Mouse (Mus musculus): ENCODE results near the gene Rab3a. TPM values are rescaled to one million over a fixed set of nuclear protein-coding genes. Genes with fewer than 3 reads are reported as not detected.

Gene Rab3a
- total RNA-seq, 2 experiments from 2014 or later, result 36.8 to 37.3 TPM

DNA sequence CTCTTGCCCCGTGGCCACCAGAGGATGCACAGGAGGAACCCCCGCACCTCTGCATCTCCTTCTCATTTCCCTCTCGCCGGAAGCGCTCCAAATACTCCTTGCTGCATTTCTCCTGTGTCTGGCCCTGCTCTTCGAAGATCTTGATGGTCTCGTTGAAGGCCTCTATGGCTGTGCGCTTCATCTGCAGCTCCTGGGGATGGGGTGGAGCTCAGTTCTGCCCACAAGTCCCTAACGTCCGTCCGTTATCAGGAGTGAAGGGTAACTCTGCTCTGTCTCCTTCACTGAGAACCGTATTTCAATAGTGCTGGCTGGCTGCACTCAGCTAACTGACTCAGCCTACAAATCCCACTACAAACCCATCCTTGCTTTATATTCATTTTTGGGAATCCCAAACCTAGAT, 15.4 kb downstream of the Rab3a start:
- intact Hi-C loops (cut with DNase I), result loop anchor here (5.0 kb wide), 1 partner anchor 72 kb away; no protein-coding TSS in a partner anchor
- no peak for DNase-seq

DNA sequence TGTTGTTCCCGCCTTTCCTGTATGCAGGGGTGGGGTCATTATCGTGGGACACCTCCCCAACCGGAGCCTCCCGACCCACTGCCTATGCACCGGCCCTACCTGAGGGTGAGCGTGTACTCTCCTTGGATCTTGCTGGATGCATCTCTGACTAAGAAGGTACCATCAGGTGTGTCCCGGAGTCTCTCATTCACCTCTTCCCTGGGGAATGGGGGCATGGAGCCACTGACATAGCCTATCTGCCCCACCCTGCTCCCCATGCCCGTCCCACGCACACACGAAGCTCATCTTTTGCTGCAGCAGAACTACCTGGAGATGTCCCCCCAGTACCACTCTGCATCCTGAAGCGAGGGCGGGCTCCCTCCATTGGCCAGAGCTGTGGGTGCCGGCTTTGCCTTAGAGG, 16.3 kb downstream of the Rab3a start:
- DNase-seq, result no peak
- intact Hi-C loops (cut with DNase I), result loop anchor here (5.0 kb wide), 1 partner anchor 72 kb away; no protein-coding TSS in a partner anchor

DNA sequence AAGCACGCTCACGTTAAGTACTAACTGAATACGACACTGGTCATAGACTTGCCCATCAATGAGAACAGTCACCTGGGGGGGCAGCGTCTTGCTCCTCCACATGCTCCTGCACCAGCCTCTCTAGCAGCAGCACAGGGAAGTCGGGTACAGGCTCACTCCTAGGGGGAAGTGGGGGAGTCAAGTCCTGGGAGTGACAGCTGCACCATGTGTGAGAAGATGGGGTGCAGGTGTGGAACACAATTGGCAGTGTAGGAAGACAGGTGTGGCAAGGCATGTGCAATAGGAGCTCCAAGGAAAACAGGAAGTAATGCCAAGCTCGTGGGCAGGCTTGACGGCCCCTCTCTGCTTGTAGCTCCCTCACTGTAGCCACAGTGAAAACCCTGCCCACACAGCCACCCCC, 16.7 kb downstream of the Rab3a start:
- DNase-seq, result no peak
- intact Hi-C loops (cut with DNase I), result loop anchor here (5.0 kb wide), 1 partner anchor 71 kb away; no protein-coding TSS in a partner anchor

DNA sequence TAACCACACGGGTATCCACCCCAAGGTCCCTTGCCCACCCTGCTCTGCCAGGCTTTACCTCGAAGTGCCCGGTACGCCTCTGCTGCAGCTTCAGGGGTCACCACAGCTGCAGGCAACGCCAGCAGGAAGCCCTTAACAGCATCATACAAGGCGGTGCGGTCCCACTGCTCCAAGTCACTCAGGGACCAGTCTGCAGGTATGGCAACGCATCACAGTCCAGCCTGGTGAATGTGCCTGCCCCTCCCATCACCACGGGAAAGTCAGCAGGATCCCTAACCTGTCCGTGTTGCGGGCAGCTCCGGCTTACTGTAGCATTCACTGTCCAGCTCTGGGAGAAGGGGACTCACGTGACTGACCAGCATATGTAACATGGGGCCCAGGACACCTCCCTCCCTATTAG, 17.6 kb downstream of the Rab3a start:
- intact Hi-C loops (cut with DNase I), result loop anchor here (5.0 kb wide), 1 partner anchor 70 kb away; no protein-coding TSS in a partner anchor
- DNase-seq, result no peak

DNA sequence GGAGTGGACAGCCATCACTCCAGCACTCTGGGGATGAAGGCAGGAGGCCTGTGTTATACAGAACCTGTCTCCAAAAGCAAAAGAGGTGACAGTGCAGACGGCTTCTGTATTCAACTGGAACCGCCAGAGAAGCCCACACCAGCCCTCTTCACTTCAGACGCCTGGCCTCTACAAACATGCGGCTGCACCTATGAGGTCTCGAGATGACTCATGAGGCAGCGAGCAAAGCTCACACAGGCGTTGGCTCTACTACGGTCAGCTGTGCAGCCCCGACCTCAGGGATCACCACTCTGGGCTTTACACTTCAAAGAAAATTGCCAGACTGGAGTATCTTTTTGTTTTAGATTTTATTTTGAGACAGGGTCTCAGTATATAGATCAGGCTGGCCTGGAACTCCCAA, 18.4 kb downstream of the Rab3a start:
- DNase-seq, result no peak
- intact Hi-C loops (cut with DNase I), result loop anchor here (5.0 kb wide), 1 partner anchor 69 kb away; no protein-coding TSS in a partner anchor

DNA sequence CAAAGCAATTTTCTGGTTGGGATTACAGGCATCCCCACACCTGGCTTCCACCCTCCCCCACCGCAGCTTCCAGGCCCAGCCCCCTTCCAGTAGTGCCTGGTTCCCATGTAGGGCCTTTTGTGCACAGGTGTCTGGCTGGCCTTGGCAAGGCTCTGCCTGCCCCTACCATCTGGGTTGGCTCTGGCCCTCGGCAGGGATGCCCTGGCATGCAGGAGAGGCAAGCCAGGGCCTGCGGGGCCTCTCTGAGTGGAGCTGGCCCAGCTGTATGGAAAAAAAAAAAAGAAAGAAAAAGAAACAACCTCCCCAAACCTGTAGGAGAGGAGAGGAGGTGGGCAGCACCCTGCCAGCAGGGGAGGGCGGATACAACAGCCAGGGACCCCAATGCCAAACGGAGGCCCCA, 18.9 kb downstream of the Rab3a start:
- DNase-seq, result no peak
- intact Hi-C loops (cut with DNase I), result loop anchor here (5.0 kb wide), 1 partner anchor 69 kb away; no protein-coding TSS in a partner anchor

DNA sequence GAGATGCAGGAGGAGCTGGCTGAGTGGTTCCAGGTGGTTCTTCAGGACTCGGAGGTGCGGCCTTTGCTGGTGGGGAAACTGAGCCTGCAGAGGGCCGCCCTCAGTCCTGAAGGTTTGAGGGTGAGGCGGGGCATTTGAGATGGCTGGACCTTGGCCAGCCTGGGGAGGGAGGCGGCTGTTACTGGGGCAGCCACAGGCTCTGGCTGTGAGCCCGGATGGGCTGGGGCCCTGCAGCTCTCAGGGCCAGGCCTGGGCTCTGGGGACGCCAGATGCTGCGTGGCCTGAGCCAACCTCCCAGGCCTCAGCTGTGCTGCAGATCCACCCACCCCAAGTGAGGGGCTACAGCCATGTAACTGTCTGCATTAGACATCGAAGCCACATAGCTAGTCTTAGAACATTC, 19.4 kb downstream of the Rab3a start:
- intact Hi-C loops (cut with DNase I), result loop anchor here (5.0 kb wide), 1 partner anchor 68 kb away; no protein-coding TSS in a partner anchor
- DNase-seq, result peak; percentile 87 to 90

DNA sequence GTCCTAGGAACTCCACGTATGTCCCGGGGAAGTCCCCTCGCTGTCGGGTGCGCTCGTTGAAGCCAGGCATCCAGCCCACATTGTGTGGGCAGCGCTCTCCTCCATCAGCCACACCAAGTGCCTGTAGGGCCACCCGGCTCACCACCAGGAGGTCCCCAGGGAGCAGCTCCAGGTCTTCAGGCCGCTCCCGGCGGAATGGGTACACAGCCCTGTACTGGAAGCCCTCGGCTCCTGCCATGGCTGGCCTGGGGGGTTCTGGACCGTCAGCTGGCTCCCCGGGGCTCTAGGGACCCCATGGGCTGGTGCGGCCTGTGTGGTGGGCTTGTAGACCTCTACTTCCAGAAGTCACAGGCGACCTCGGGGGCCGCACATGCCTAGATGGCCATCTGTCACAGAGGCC, 20.3 kb downstream of the Rab3a start:
- intact Hi-C loops (cut with DNase I), result loop anchor here (5.0 kb wide), 1 partner anchor 68 kb away; no protein-coding TSS in a partner anchor
- no peak for DNase-seq

DNA sequence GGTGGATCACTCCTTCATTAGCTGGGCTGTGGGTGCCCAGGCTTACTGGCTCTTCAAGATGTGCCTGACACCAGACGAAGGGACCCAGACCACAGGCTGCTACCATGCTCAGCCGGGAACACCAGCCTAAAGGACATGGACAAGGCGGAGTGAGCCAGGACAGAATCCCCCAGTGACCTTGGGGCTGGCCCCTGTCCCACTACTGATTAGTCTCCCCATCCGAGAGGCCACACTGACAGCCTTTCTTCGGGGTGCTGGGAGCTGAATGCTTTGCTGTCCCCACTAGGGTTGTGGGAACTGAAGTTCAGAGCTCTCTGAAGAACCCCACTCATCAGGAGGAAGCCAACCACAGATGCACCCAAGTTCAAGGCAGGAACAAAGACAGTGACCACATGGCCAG, 20.7 kb downstream of the Rab3a start:
- intact Hi-C loops (cut with DNase I), result no loop called here
- DNase-seq, result no peak

DNA sequence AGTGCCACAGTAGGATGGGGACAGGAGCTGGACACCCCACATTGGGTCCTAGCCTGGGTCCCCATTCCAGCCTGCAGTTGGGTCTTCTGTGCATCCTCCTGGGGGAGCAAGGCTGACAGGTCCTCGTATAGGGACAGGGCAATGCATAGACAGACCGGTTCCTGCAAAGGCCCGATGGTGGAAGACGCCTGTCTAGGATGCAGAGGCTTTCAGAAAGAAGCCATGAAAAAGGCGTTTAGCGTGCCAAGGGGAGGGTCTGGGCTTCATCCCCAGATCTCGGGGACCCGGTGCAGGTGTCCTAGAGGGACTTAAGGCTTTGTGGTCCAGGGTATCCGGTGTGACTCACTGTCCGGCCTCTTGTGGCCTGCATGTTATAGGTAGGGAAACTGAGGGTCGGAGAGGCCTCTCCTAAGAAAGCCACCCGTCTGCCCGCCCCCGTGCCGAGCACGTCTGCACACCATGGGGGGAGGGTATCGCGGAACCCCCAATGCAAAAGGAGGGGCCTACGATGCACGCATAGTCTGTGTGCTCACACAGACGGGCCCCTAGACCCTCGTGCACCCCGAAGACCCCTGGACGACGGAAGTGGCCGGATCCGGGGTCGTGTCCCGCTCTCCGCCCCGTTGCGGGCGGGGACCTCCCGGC, 21.5 kb downstream of the Rab3a start:
- intact Hi-C loops (cut with DNase I), result no loop called here
- no peak for DNase-seq

DNA sequence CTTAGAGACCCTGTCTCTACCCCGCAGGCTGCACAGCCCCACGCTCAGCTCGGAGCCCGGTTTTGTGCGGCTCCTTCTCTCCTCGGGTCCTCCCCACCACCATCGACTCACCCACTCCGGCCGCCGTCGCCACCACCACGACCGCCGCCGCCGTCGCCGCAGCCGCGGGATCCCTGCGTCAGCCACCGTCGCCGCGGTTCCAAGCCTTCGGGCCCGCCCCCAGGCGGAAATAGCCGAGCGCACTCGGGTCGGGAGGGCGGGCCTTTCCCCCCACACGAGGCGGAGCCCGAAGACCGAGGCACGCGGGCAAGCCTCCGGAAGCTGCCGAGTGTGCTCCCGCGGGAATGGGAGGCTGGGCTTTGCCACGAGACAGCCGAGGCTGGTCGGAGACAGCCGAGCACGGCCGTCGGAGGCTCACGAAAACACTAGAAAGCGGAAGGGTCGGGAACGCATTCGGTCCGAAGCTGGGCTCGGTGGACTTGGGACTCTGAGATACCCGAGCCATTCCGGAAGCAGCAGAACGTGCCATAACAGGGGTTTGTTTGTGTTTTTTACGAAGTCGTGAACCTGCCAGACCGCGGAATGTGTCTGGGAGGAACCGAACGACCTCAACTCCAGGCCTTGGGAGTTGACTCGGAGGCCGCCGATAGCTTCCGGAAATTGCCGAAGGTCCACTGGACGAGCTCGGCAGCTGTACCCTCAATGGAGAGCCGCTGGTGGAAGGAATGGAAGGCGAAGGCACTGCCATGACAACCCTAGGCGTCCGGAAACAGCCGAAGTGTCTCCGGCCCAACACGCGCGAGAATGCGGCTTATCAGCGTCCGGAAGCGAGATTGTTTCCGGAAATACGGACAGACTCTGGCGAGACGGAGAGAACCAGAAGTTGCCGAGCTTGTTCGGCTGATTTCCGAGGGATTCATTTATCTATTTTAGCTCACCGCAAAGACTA, 22.3 kb downstream of the Rab3a start, which contains the start of gene Pik3r2:
TSS of gene Pik3r2 (minus strand) at position 218 of the 949 bp plus-strand sequence.
- intact Hi-C loops (cut with DNase I), result no loop called here

DNA sequence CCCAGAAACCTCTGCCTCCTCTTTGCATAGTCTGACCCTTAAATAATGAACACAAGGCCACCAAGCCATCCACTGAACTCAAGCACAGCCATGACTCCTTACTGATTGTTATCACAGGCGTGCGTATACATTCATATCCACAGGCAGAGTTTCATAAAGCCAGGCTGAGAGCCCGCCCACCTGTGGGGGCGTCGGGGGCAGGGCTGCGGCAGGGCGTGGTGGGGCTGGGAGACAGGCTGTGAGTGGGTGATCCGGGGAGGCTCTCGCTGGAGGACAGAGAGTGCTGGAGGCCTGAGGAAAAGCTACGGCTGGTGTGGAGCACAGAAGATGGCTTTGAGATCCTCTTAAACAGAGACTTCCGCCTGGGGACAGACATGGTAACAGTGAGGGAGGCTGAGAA, 25.6 kb downstream of the Rab3a start:
- intact Hi-C loops (cut with DNase I), result no loop called here
- no peak for DNase-seq

More for the DNA sequence above, 22.3 kb downstream of the Rab3a start, which contains the start of gene Pik3r2:
- DNase-seq, result peak; percentile 98

DNA sequence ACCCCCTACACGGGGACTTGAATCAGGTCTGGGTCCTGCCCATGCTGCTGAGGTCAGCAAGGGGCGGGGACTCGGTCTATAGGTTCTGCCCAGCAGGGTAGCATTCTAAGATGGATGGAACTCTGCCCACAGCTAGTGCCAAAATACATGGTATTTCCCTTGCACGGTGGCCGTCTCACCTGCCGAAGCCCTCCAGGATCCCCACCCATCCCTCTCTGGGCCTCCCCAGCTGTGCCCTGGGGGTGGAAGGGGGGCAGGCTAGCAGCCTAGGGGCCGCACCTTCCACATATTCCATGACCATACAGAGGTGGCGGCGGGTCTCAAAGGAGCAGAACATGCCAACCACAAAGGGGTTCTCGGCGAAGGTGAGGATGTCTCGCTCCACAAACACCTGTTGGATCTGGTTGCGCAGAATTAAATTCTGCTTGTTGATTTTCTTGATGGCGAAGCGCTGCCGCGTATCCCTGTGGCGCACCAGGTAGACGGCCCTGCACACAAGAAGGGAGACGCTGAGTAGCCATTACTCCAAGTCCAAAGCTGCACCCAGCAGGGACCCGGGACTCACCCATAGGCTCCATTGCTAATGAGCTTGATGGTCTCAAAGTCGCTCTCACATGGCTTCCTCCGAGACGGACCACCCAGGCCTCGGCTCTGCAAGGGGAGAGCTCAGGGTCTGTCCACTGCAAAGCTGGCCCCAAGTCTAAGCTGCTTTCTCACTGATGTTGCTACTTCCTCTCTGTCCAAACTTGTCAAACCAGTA, 32.0 kb downstream of the Rab3a start:
- intact Hi-C loops (cut with DNase I), result no loop called here
- no peak for DNase-seq

DNA sequence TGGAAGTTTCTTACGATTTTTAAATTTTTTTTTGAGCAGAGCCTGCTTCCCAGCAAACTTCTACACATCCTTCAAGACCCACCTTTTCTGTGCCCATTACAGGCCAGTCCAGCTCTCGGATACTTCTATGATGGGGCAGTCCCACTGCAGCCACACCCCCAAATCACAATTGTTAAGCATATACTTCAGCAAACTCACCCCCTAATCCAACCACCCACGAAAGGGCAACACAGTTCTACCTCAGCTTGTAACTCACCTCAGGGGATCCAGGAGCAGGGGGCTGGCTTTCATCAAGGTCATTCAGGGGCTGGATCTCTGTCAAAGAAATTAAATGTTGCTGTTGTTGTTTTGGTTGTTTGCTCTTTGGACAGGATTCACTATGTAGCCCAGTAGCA, 32.6 kb downstream of the Rab3a start:
- no peak for DNase-seq

DNA sequence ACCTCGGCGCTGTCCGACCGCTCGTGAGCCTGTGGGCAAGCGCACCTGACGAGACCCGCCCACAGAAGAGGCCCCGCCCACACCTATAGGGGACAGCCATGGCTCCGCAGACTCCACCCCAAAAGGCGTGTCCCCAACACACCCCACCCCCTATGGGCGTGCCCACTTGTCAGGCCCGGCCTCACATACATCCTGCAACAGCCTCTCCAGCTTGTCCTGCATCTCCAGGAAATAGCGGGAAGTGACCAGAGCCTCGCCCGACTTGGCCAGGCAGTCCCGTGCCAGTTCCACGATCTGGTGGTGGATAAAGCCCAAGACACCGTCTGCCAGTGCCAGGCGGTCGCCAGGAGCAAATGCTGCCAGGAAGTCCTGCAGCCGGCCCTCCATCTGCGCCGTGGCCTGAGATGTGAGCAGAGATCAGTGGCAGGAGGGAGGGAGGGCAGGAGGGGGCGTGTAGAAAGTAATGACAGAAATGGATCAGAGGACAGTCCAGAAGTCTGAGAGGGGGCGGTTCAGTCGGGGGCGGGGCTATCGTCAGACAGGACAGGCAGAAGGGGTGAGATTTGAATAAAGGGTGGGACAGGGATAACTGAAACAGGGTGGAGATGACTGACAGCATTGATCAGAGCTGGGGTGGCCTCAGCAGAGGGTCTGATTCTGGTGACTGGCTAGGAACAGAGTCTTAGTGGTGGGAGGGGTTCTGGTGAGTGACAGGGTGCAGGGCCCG, 33.6 kb downstream of the Rab3a start:
- intact Hi-C loops (cut with DNase I), result no loop called here
- no peak for DNase-seq

More for the DNA sequence above, 32.6 kb downstream of the Rab3a start:
- intact Hi-C loops (cut with DNase I), result no loop called here

DNA sequence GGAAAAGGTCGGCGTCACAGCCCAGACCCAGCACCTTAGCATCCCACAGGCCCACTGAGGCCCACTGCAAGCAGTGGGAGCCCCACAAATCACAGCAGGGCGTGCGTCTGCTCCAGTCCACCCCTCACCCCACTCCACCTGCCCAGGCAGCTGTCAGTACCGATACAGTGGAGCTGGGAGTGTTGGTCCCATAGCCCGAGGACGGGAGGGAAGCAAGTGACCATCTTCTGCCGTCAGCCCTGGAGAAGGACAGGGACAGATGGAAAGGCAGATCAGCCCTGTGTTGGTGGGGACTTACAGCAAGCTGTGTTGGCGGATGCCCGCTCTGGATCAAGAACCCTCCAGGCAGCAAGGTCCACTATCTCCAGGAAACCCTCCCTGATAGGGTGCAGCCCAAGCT, 34.6 kb downstream of the Rab3a start:
- no peak for DNase-seq
- intact Hi-C loops (cut with DNase I), result no loop called here

DNA sequence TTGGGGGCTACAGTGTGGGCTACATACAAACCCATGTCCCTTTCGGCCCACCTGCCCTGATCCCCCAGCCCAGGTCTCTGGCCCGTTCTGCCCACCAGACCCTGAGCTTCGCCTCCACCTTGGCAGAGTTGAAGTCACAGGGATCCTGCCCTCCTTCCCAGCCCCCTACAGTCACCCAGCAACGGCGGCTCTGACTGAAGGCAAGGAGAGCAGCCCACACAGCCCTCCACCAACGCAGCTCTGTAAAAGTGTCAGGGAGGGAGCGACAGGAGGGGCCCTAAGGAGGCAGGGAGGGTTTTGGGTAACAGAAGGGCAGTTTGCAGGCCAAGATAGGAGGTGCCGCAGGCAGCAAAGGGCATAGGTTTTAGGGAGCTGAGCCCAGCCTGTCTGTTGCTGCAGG, 36.4 kb downstream of the Rab3a start:
- no peak for DNase-seq
- intact Hi-C loops (cut with DNase I), result loop anchor here (10.0 kb wide), 1 partner anchor 684 kb away; no protein-coding TSS in a partner anchor

DNA sequence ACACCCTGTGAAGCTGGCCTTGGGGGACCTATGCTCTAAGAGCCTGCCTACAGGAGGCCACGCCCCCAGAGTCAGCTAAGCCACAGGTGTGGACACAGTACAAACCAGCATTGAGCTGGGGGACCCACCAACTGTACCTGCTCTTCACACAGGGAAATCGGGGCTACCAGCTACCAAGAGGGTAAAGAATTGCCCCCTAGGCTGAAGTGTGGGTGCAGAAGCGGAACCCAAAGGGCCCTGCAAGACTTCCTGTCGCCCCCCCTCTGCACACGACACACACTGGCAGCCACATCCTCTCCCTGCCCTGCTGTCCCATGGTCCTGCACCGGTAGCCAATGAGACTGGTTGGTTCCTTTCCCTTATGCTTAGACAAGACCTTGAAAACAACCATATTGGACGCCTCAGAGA, 36.8 kb downstream of the Rab3a start:
- DNase-seq, result no peak
- intact Hi-C loops (cut with DNase I), result loop anchor here (10.0 kb wide), 1 partner anchor 684 kb away; no protein-coding TSS in a partner anchor

DNA sequence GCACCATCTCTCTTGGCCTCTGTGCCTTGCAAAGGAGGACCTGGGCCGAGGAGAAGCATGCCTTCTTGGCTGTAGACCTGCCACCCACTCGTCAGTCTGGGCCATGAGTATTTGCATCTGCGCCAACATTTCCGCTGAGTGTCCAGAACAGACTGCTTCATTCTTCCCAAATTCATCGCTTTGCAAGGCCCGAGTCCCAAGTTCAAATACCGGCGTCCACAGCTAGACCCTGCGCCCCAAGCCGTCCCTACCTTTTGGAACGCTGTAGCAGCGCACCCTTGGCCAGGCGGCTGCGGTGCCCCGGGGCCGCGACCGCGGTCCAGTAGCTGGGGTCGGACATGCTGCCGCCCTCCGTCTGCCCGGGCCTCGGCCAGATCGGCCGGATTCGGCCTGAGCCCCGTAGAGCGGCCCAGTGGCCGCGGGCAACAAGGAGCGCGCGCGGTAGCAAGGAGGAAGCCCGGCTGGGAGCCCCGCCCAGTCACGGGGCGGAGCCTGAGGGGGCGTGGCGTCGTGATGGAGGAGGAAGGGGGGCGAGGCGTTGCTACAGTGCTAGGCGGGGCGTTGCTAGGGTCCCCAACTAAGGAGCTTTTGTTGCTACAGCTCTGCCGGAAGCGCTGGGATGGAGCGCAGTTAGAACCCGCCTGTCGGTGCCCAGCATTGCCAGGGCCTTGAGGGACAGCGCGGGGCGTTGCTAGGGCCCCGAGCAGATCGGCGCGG, 37.7 kb downstream of the Rab3a start:
- intact Hi-C loops (cut with DNase I), result loop anchor here (10.0 kb wide), 1 partner anchor 683 kb away; no protein-coding TSS in a partner anchor
- DNase-seq, result peak; percentile 97 to 98

All from gastrocnemius, postnatal 36 days (tissue).